Mouse (Mus musculus): ENCODE data around the gene Ppfia2. TPM values are rescaled to one million over a fixed set of nuclear protein-coding genes. Genes with fewer than 3 reads are reported as not detected.

Gene Ppfia2
- total and polyA plus RNA-seq, 3 experiments: 0.12 to 0.55 (median 0.26) TPM

DNA sequence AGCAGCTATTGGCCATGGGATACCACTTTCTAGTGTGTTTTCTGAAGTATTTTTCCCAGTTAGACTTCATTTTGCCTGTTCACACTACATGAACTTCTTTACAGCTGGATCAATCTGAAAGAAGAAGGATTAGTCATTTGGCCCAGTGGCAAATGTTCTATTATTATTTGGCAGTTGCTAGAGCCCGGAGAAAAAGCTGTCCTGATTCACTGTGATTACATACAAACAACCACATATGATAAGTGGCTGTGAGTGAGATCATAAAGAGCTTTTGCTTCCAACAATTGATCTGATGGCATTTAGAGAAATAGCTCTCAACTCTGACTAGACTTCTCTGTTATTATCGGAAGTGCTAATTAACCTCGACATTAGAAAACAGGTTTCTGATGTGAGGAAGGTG lies 440.0 kb downstream of the Ppfia2 start:
- no peak overlapping the region for H3K27ac ChIP-seq
- no peaks in the 10 kb centered on the region for H3K36me3 ChIP-seq (ENCODE audit: control insufficient read depth, insufficient read depth, low read length)
- H3K4me1 ChIP-seq (ENCODE audit: control insufficient read depth, insufficient read depth, low read length): no peaks in the 10 kb centered on the region
- no peaks in the 10 kb centered on the region for H3K79me2 ChIP-seq (replicated peaks; ENCODE audit: control insufficient read depth, insufficient read depth, low read length)
- 56% methylated on average over 3 of the region's 3 CpGs for WGBS
- H3K27me3 ChIP-seq (ENCODE audit: control insufficient read depth, insufficient read depth, low read length): no peaks in the 10 kb centered on the region
- H3K9ac ChIP-seq (ENCODE audit: low read depth, low read length): no peak overlapping the region
- TF ChIP-seq POLR2A (IDR thresholded peaks at IDR 0.05; ENCODE audit: insufficient read depth, low read depth, low read length) (no peak), EP300 (IDR thresholded peaks at IDR 0.05; ENCODE audit: insufficient read depth, low read depth, low read length) (no peak), CTCF (IDR thresholded peaks at IDR 0.05) (no peak)
- no peak overlapping the region for H3K4me3 ChIP-seq
- DNase-seq: no peak
- intact Hi-C loops (cut with DNase I): no loop called here

DNA sequence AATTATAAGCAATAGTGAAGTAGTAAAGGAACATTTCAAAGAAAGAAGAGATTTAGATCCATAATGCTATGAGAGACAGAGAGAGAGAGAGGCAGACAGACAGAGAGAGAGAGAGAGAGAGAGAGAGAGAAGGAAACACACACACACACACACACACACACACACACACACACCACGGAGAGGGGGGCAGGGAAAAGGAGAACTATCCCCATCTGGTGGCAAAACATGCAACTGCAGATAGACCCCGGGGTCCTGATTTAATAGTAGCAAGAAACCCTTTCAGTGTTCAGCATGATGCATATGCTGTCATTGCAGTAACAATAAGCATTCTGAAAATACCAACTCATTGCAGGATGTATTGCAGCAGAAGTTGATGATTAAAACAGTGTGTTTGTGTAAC lies 442.9 kb downstream of the Ppfia2 start:
- Histone ChIP-seq H3K9ac (ENCODE audit: low read depth, low read length) (no peak overlapping the region), H3K36me3 (ENCODE audit: control insufficient read depth, insufficient read depth, low read length) (no peaks in the 10 kb centered on the region), H3K79me2 (replicated peaks; ENCODE audit: control insufficient read depth, insufficient read depth, low read length) (no peaks in the 10 kb centered on the region), H3K4me3 (no peak overlapping the region), H3K4me1 (ENCODE audit: control insufficient read depth, insufficient read depth, low read length) (no peaks in the 10 kb centered on the region), H3K27ac (no peak overlapping the region), H3K27me3 (ENCODE audit: control insufficient read depth, insufficient read depth, low read length) (no peaks in the 10 kb centered on the region)
- WGBS: 28% methylated on average over 2 of the region's 2 CpGs
- intact Hi-C loops (cut with DNase I): no loop called here
- no peak for TF ChIP-seq EP300 (IDR thresholded peaks at IDR 0.05; ENCODE audit: insufficient read depth, low read depth, low read length)
- DNase-seq: no peak

DNA sequence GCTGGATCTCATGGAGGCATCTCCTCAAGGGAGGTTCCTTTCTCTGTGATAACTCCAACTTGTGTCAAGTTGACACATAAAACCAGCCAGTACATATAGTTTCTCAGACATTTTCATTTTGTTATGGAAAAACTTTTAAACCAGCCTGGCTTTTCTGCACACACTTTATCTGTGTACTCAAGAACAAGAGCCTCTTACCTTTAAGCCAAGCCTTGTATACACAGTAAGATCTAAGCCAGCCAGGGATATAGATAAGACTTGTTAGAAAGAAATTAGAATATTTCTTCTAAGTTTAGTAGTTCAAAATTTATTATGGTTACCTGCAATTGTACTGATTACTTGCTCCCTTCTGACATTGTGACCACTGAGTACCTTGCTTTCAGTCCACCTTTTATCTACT lies 444.1 kb downstream of the Ppfia2 start:
- Histone ChIP-seq H3K79me2 (replicated peaks; ENCODE audit: control insufficient read depth, insufficient read depth, low read length) (no peaks in the 10 kb centered on the region), H3K36me3 (ENCODE audit: control insufficient read depth, insufficient read depth, low read length) (no peaks in the 10 kb centered on the region), H3K4me1 (ENCODE audit: control insufficient read depth, insufficient read depth, low read length) (no peaks in the 10 kb centered on the region), H3K27ac (no peak overlapping the region), H3K27me3 (ENCODE audit: control insufficient read depth, insufficient read depth, low read length) (no peaks in the 10 kb centered on the region), H3K9ac (ENCODE audit: low read depth, low read length) (no peak overlapping the region), H3K4me3 (no peak overlapping the region)
- intact Hi-C loops (cut with DNase I): no loop called here
- no peak for TF ChIP-seq EP300 (IDR thresholded peaks at IDR 0.05; ENCODE audit: insufficient read depth, low read depth, low read length)
- DNase-seq: no peak

DNA sequence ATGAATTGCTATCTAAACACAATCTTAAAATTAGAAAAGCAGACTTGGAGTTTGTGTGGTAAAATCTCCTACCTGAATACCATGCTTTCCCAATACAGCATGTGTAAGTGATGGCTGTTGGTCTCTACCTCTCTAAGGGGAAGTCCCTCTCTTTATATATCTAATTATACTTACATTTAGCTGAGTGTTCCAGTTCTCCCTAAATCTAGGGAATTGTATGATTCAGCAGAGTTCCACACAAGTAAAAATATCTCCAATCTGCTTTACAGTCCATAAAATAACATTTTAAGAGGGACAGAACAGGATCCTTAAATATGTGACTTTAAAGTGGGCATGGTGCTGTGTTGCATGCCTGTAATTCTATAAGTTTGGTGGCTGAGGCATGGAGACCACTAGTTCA lies 444.7 kb downstream of the Ppfia2 start:
- TF ChIP-seq CTCF (IDR thresholded peaks at IDR 0.05): no peak
- TF ChIP-seq EP300 (IDR thresholded peaks at IDR 0.05; ENCODE audit: insufficient read depth, low read depth, low read length): no peak
- no peak for TF ChIP-seq POLR2A (IDR thresholded peaks at IDR 0.05; ENCODE audit: insufficient read depth, low read depth, low read length)
- no peak overlapping the region for H3K27ac ChIP-seq
- H3K4me3 ChIP-seq: no peak overlapping the region
- no peaks in the 10 kb centered on the region for H3K27me3 ChIP-seq (ENCODE audit: control insufficient read depth, insufficient read depth, low read length)
- no peaks in the 10 kb centered on the region for H3K4me1 ChIP-seq (ENCODE audit: control insufficient read depth, insufficient read depth, low read length)
- H3K79me2 ChIP-seq (replicated peaks; ENCODE audit: control insufficient read depth, insufficient read depth, low read length): no peaks in the 10 kb centered on the region
- no peak overlapping the region for H3K9ac ChIP-seq (ENCODE audit: low read depth, low read length)
- intact Hi-C loops (cut with DNase I): no loop called here
- DNase-seq: no peak
- no peaks in the 10 kb centered on the region for H3K36me3 ChIP-seq (ENCODE audit: control insufficient read depth, insufficient read depth, low read length)

DNA sequence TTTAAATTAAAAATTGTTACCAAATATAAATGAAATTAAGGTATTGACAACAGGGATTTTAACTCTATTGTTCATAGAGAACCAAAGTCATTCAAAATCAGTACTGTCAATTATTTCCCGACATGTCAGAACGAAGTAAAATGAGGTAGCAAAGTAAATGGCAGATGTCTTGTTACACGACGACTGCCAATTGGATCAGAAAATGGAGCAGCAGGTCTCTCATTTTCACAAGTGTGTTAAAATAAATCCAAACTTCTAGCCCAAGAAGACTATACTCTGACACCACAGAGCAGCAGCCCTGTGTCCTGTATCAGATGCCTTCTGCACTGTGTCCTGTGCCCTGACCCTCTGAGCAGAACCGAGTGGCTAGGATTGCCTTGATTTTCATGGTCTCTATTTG lies 454.2 kb downstream of the Ppfia2 start:
- Histone ChIP-seq H3K36me3 (ENCODE audit: control insufficient read depth, insufficient read depth, low read length) (no peaks in the 10 kb centered on the region), H3K4me1 (ENCODE audit: control insufficient read depth, insufficient read depth, low read length) (no peaks in the 10 kb centered on the region), H3K79me2 (replicated peaks; ENCODE audit: control insufficient read depth, insufficient read depth, low read length) (no peaks in the 10 kb centered on the region), H3K27me3 (ENCODE audit: control insufficient read depth, insufficient read depth, low read length) (no peaks in the 10 kb centered on the region), H3K4me3 (no peak overlapping the region), H3K27ac (no peak overlapping the region), H3K9ac (ENCODE audit: low read depth, low read length) (no peak overlapping the region)
- no peak for TF ChIP-seq CTCF (IDR thresholded peaks at IDR 0.05)
- TF ChIP-seq POLR2A (IDR thresholded peaks at IDR 0.05; ENCODE audit: insufficient read depth, low read depth, low read length): no peak
- no peak for TF ChIP-seq EP300 (IDR thresholded peaks at IDR 0.05; ENCODE audit: insufficient read depth, low read depth, low read length)
- 90% methylated on average over 5 of the region's 5 CpGs for WGBS
- DNase-seq: no peak
- intact Hi-C loops (cut with DNase I): no loop called here

DNA sequence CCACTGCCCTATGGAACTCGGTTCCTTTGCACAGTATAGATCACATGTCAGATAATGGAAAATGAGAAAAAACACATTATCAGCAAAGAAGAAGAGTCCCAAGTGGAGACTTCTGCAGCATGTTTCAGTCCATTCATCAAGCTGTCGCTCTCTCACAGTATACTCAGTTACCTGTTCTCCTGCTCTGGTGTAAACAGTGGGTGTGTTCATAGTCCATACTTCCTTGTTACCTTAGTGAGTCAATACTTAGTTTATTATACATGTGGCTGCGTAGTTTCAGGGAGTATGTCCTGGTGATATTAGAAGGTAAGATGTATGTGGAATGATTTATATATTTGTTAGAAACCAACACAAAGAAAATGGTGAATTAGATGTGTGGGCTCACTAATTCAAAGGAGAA lies 454.7 kb downstream of the Ppfia2 start:
- Histone ChIP-seq H3K9ac (ENCODE audit: low read depth, low read length) (no peak overlapping the region), H3K4me1 (ENCODE audit: control insufficient read depth, insufficient read depth, low read length) (no peaks in the 10 kb centered on the region), H3K36me3 (ENCODE audit: control insufficient read depth, insufficient read depth, low read length) (no peaks in the 10 kb centered on the region), H3K79me2 (replicated peaks; ENCODE audit: control insufficient read depth, insufficient read depth, low read length) (no peaks in the 10 kb centered on the region), H3K4me3 (no peak overlapping the region), H3K27ac (no peak overlapping the region), H3K27me3 (ENCODE audit: control insufficient read depth, insufficient read depth, low read length) (no peaks in the 10 kb centered on the region)
- no peak for DNase-seq
- TF ChIP-seq CTCF (IDR thresholded peaks at IDR 0.05): no peak
- no peak for TF ChIP-seq POLR2A (IDR thresholded peaks at IDR 0.05; ENCODE audit: insufficient read depth, low read depth, low read length)
- no peak for TF ChIP-seq EP300 (IDR thresholded peaks at IDR 0.05; ENCODE audit: insufficient read depth, low read depth, low read length)
- intact Hi-C loops (cut with DNase I): no loop called here
- 79% methylated on average over 3 of the region's 3 CpGs for WGBS

Data from heart, adult 2 months (tissue).